Mouse (Mus musculus) MEL (cell line): ENCODE data around the gene Olfr894. TPM values are rescaled to one million over a fixed set of nuclear protein-coding genes. Genes with fewer than 3 reads are reported as not detected.

Experiments
- DNase-seq: peaks from one replicate; pipeline ENCODE4 v3.0.0; 2011; ENCODE audit warnings: low read depth, low spot score
- H3K27ac ChIP-seq: 2 replicates; pipeline ENCODE4 v1.5.1; 2012; ENCODE audit warnings: low read depth, mild to moderate bottlenecking, control low read depth, low read length, moderate library complexity; ENCODE audit not compliant: control insufficient read depth
- H3K27me3 ChIP-seq, 2 experiments: fragments of 150-350 bp in 1 of 2; sonication (generic) in 1 of 2; 2 replicates each; pipeline ENCODE4 v1.6.1; 2012; ENCODE audit warnings: low read length in 2 of 2, mild to moderate bottlenecking in 2 of 2, improper control_type of control experiment in 1 of 2, moderate library complexity in 1 of 2; ENCODE audit not compliant: insufficient read depth in 2 of 2, control insufficient read depth in 1 of 2
- H3K36me3 ChIP-seq, 2 experiments: 2 replicates each; pipeline ENCODE4 v1.6.1; 2012 to 2014; ENCODE audit warnings: low read length in 2 of 2, improper control_type of control experiment in 1 of 2, inconsistent platforms in 1 of 2, mild to moderate bottlenecking in 1 of 2; ENCODE audit not compliant: insufficient read depth in 2 of 2, control insufficient read depth in 1 of 2
- H3K4me1 ChIP-seq, 2 experiments: fragments of 150-350 bp in 1 of 2; sonication (generic) in 1 of 2; 2 replicates each; pipeline ENCODE4 v1.6.1; 2012; ENCODE audit warnings: low read length in 2 of 2, improper control_type of control experiment in 1 of 2, mild to moderate bottlenecking in 1 of 2; ENCODE audit not compliant: insufficient read depth in 2 of 2, control insufficient read depth in 1 of 2
- H3K4me3 ChIP-seq, 2 experiments: fragments of 150-350 bp in 1 of 2; sonication (generic) in 1 of 2; 2 replicates each; pipeline ENCODE4 v1.5.1; 2012; ENCODE audit warnings: low read depth in 2 of 2, low read length in 2 of 2, mild to moderate bottlenecking in 2 of 2, moderate library complexity in 2 of 2, control low read depth in 1 of 2, improper control_type of control experiment in 1 of 2; ENCODE audit not compliant: control insufficient read depth in 1 of 2, insufficient read depth in 1 of 2
- H3K79me2 ChIP-seq: 2 replicates; pipeline ENCODE4 v1.6.1; 2012; ENCODE audit warnings: mild to moderate bottlenecking, low read length, moderate library complexity; ENCODE audit not compliant: control insufficient read depth, poor library complexity, insufficient read depth
- H3K9ac ChIP-seq: 2 replicates; pipeline ENCODE4 v1.6.1; 2012; ENCODE audit warnings: low read depth, mild to moderate bottlenecking, control low read depth, low read length, moderate library complexity; ENCODE audit not compliant: control insufficient read depth, poor library complexity, severe bottlenecking
- H3K9me3 ChIP-seq: fragments of 150-350 bp; sonication (generic); replicated peaks from 2 replicates; pipeline ENCODE4 v1.6.1; 2012; ENCODE audit warnings: mild to moderate bottlenecking, low read length, improper control_type of control experiment, moderate library complexity; ENCODE audit not compliant: insufficient read depth
- BHLHE40 ChIP-seq: IDR thresholded peaks from 2 replicates; pipeline ENCODE4 v1.6.1; 2012; ENCODE audit warnings: low read depth, mild to moderate bottlenecking, inconsistent platforms, low read length, improper control_type of control experiment, borderline replicate concordance
- E2F4 ChIP-seq: IDR thresholded peaks from 2 replicates; pipeline ENCODE4 v1.6.1; 2011; ENCODE audit warnings: low read depth, low read length, improper control_type of control experiment, borderline replicate concordance
- EP300 ChIP-seq, 2 experiments: IDR thresholded peaks; 2 replicates each; pipeline ENCODE4 v1.6.1; 2011; ENCODE audit warnings: improper control_type of control experiment in 2 of 2, low read length in 2 of 2, low read depth in 1 of 2, mild to moderate bottlenecking in 1 of 2
- GABPA ChIP-seq: IDR thresholded peaks from 2 replicates; pipeline ENCODE4 v1.6.1; 2012; ENCODE audit warnings: low read depth, mild to moderate bottlenecking, inconsistent platforms, low read length, improper control_type of control experiment, moderate library complexity
- HCFC1 ChIP-seq: IDR thresholded peaks from 2 replicates; pipeline ENCODE4 v1.6.1; 2012; ENCODE audit warnings: low read depth, mild to moderate bottlenecking, inconsistent platforms, low read length, improper control_type of control experiment, moderate library complexity
- JUND ChIP-seq: IDR thresholded peaks from 2 replicates; pipeline ENCODE4 v1.6.1; 2011; ENCODE audit warnings: low read depth, mild to moderate bottlenecking, improper control_type of control experiment, low read length
- KAT2A ChIP-seq: conservative IDR thresholded peaks from 2 replicates; pipeline ENCODE4 v1.6.1; 2012; ENCODE audit warnings: low read depth, low read length, improper control_type of control experiment, inconsistent platforms
- MAFK ChIP-seq: IDR thresholded peaks from 2 replicates; pipeline ENCODE4 v1.6.1; 2011; ENCODE audit warnings: low read depth, mild to moderate bottlenecking, low read length, improper control_type of control experiment, borderline replicate concordance
- MAX ChIP-seq: IDR thresholded peaks from 2 replicates; pipeline ENCODE4 v1.6.1; 2011; ENCODE audit warnings: low read length, improper control_type of control experiment
- MAZ ChIP-seq: IDR thresholded peaks from 2 replicates; pipeline ENCODE4 v1.6.1; 2012; ENCODE audit warnings: low read depth, mild to moderate bottlenecking, inconsistent platforms, low read length, improper control_type of control experiment
- MEF2A ChIP-seq: IDR thresholded peaks from 2 replicates; pipeline ENCODE4 v1.6.1; 2014; ENCODE audit warnings: low read depth, mild to moderate bottlenecking, inconsistent platforms, low read length, improper control_type of control experiment; ENCODE audit not compliant: poor library complexity, insufficient replicate concordance, severe bottlenecking; ENCODE audit errors: extremely low read depth
- MYC ChIP-seq: IDR thresholded peaks from 2 replicates; pipeline ENCODE4 v1.6.1; 2011; ENCODE audit warnings: low read depth, mild to moderate bottlenecking, low read length, improper control_type of control experiment, moderate library complexity
- POLR2AphosphoS2 ChIP-seq: IDR thresholded peaks from 2 replicates; pipeline ENCODE4 v1.6.1; 2011; ENCODE audit warnings: low read length, improper control_type of control experiment
- POLR2AphosphoS5 ChIP-seq: IDR thresholded peaks from 2 replicates; pipeline ENCODE4 v1.6.1; 2012; ENCODE audit warnings: low read depth, borderline replicate concordance, mild to moderate bottlenecking, inconsistent platforms, low read length, moderate library complexity, mixed read lengths
- RAD21 ChIP-seq: IDR thresholded peaks from 2 replicates; pipeline ENCODE4 v1.6.1; 2011; ENCODE audit warnings: mild to moderate bottlenecking, low read depth, low read length, improper control_type of control experiment
- SMC3 ChIP-seq: IDR thresholded peaks from 2 replicates; pipeline ENCODE4 v1.6.1; 2011; ENCODE audit warnings: low read depth, low read length, improper control_type of control experiment
- TAL1 ChIP-seq: IDR thresholded peaks from 2 replicates; pipeline ENCODE4 v1.6.1; 2012; ENCODE audit warnings: mild to moderate bottlenecking, inconsistent platforms, low read length, moderate library complexity, mixed read lengths
- TBP ChIP-seq: IDR thresholded peaks from 2 replicates; pipeline ENCODE4 v1.8.0; 2011; ENCODE audit warnings: low read depth, low read length, improper control_type of control experiment
- TCF12 ChIP-seq: IDR thresholded peaks from 2 replicates; pipeline ENCODE4 v1.6.1; 2014; ENCODE audit warnings: low read depth, mild to moderate bottlenecking, inconsistent platforms, low read length, improper control_type of control experiment, moderate library complexity
- USF2 ChIP-seq, 2 experiments: IDR thresholded peaks; 2 replicates each; pipeline ENCODE4 v1.6.1; 2011 to 2012; ENCODE audit warnings: improper control_type of control experiment in 2 of 2, low read length in 2 of 2, borderline replicate concordance in 1 of 2, inconsistent platforms in 1 of 2, low read depth in 1 of 2, mild to moderate bottlenecking in 1 of 2; ENCODE audit not compliant: insufficient read depth in 1 of 2
- polyA plus RNA-seq, 2 experiments: library from polyadenylated mRNA; stranded (reverse) in 1 of 2; unstranded in 1 of 2; fragments of >175 nt in 1 of 2; fragments of >200 nt in 1 of 2; gene quantifications; 2 replicates each; pipeline versions ENCODE4 v1.2.1 to v1.2.4; 2012; ENCODE audit warnings: low replicate concordance in 2 of 2, low read depth in 1 of 2; ENCODE audit not compliant: insufficient read length in 2 of 2, insufficient read depth in 1 of 2, missing spikeins in 1 of 2
- total RNA-seq: library from RNA; depleted of rRNA; stranded (reverse); fragments of 300-350 nt; gene quantifications from 2 replicates; pipeline ENCODE4 v1.2.3, GENCODE M21; 2012

The Olfr894 gene
- total and polyA plus RNA-seq, 3 experiments = not detected

- TF ChIP-seq KAT2A (no peak), GABPA (no peak), HCFC1 (no peak), JUND (no peak), POLR2AphosphoS2 (no peak)
- no peak within 1 kb of the TSS for H3K4me3 ChIP-seq
- no peak for DNase-seq
Observed at GRCm38 (mm10) chr9:38208065-38208464, 9.8 kb upstream of the Olfr894 start, which contains the start of gene Olfr893. TSS of gene Olfr893 (plus strand) at chr9:38208365.

GRCm38 (mm10) chr9:38252474-38252873, 34.6 kb downstream of the Olfr894 start, which contains the start of gene Olfr143:
TSS of gene Olfr143 (plus strand) at chr9:38252774.
- H3K79me2 ChIP-seq = no peaks in the 10 kb centered on the region
- H3K9ac ChIP-seq = no peak within 1 kb of the TSS
- H3K4me1 ChIP-seq = no peaks in the 10 kb centered on the region
- H3K9me3 ChIP-seq = no peaks in the 10 kb centered on the region
- no peaks in the 10 kb centered on the region for H3K36me3 ChIP-seq
- no peak within 1 kb of the TSS for H3K4me3 ChIP-seq
- no peaks in the 10 kb centered on the region for H3K27me3 ChIP-seq
- TF ChIP-seq KAT2A (no peak), SMC3 (no peak), TAL1 (no peak), USF2 (IDR thresholded peaks at IDR 0.05; ENCODE audit: borderline replicate concordance in 1 of 2, insufficient read depth in 1 of 2, low read depth in 1 of 2, low read length in 2 of 2) (no peak), POLR2AphosphoS5 (no peak), RAD21 (no peak), E2F4 (no peak)
- no peak within 1 kb of the TSS for H3K27ac ChIP-seq
- no peak for DNase-seq

More at GRCm38 (mm10) chr9:38208065-38208464, 9.8 kb upstream of the Olfr894 start, which contains the start of gene Olfr893:
- Histone ChIP-seq H3K27me3 (no peaks in the 10 kb centered on the region), H3K9ac (no peak within 1 kb of the TSS), H3K4me1 (no peaks in the 10 kb centered on the region), H3K79me2 (no peaks in the 10 kb centered on the region), H3K27ac (no peak within 1 kb of the TSS), H3K36me3 (no peaks in the 10 kb centered on the region), H3K9me3 (no peaks in the 10 kb centered on the region)

GRCm38 (mm10) chr9:38267551-38267950, 49.7 kb downstream of the Olfr894 start, which contains the start of gene Olfr895:
TSS of gene Olfr895 (plus strand) at chr9:38267851.
- no peaks in the 10 kb centered on the region for H3K36me3 ChIP-seq
- TF ChIP-seq MYC (no peak), EP300 (IDR thresholded peaks at IDR 0.05; ENCODE audit: low read depth in 1 of 2, low read length in 2 of 2) (no peak), BHLHE40 (no peak), MEF2A (no peak), RAD21 (no peak), JUND (no peak), MAX (no peak), HCFC1 (no peak), TBP (no peak), MAFK (no peak), MAZ (no peak), TCF12 (no peak), TAL1 (no peak)
- TF ChIP-seq, all 39 proteins: peak for 0
- Histone ChIP-seq H3K9me3 (no peaks in the 10 kb centered on the region), H3K27me3 (no peaks in the 10 kb centered on the region), H3K4me3 (no peak within 1 kb of the TSS), H3K79me2 (no peaks in the 10 kb centered on the region), H3K9ac (no peak within 1 kb of the TSS), H3K4me1 (no peaks in the 10 kb centered on the region), H3K27ac (no peak within 1 kb of the TSS)
- no peak for DNase-seq
